Mouse (Mus musculus) kidney, adult 2 months (tissue): ENCODE results near the gene Ppef1.

Experiments used
- CTCF ChIP-seq: fragments of 200-500 bp; conservative IDR thresholded peaks from 2 replicates; pipeline ENCODE4 v1.5.1; 2011; ENCODE audit warnings: low read depth, mild to moderate bottlenecking, control low read depth, low read length, moderate library complexity, mixed read lengths; ENCODE audit not compliant: insufficient read depth, insufficient read length
- POLR2A ChIP-seq: fragments of 200-500 bp; IDR thresholded peaks from one replicate; pipeline ENCODE4 v1.6.1; 2011; ENCODE audit warnings: low read depth, low read length, control low read depth

DNA sequence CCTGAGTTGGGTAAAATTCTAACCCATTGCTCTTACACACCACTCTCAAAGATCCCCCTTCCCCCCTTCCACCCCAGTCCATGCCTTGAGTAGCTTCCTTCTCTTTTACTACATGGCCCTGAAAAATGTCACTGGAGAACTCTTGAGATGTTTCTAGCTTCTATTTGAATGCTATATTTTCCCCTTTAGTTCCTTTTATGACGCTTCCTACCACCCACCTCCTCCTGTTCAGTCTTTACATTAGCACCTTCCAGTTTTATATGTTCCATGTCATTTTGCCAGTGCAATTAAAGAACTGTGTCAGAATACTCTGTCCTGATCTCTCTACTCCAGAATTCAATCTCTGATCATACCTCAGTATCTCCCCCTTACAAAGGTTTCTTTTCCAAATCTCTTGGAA, 65.6 kb downstream of the Ppef1 start:
- TF ChIP-seq CTCF = no peak
- TF ChIP-seq POLR2A = no peak
